Mouse (Mus musculus) neural tube, embryonic 13.5 days (tissue): ENCODE measurements around the gene Lrba. TPM values are rescaled to one million over a fixed set of nuclear protein-coding genes. Genes with fewer than 3 reads are reported as not detected.

Source experiments
- ATAC-seq: fragments of 200-750 bp; cut with Nextera tagmentation; 2 replicates; pipeline ENCODE4 v1.8.0; 2017; ENCODE audit warnings: low read depth, mild to moderate bottlenecking, moderate TSS enrichment, moderate library complexity
- H3K27ac ChIP-seq: fragments of 300-500 bp; sonication (generic); replicated peaks from 2 replicates; pipeline ENCODE4 v1.5.1; 2015; ENCODE audit warnings: moderate library complexity, mild to moderate bottlenecking, inconsistent platforms
- H3K27me3 ChIP-seq: fragments of 300-500 bp; sonication (generic); 2 replicates; pipeline ENCODE4 v1.6.1; 2015; ENCODE audit warnings: mild to moderate bottlenecking, inconsistent platforms
- H3K36me3 ChIP-seq: fragments of 300-500 bp; sonication (generic); 2 replicates; pipeline ENCODE4 v1.6.1; 2015; ENCODE audit warnings: mild to moderate bottlenecking, inconsistent platforms
- H3K4me1 ChIP-seq: fragments of 300-500 bp; sonication (generic); replicated peaks from 2 replicates; pipeline ENCODE4 v1.6.1; 2015; ENCODE audit warnings: inconsistent platforms
- H3K4me2 ChIP-seq: fragments of 300-500 bp; sonication (generic); 2 replicates; pipeline ENCODE4 v1.6.1; 2015; ENCODE audit warnings: inconsistent platforms, mild to moderate bottlenecking, moderate library complexity
- H3K4me3 ChIP-seq: fragments of 300-500 bp; sonication (generic); 2 replicates; pipeline ENCODE4 v1.5.1; 2015; ENCODE audit warnings: mild to moderate bottlenecking, inconsistent platforms
- H3K9ac ChIP-seq: fragments of 300-500 bp; sonication (generic); 2 replicates; pipeline ENCODE4 v1.6.1; 2015; ENCODE audit warnings: moderate library complexity, mild to moderate bottlenecking, inconsistent platforms
- H3K9me3 ChIP-seq: fragments of 300-500 bp; sonication (generic); 2 replicates; pipeline ENCODE4 v1.6.1; 2016; ENCODE audit warnings: inconsistent platforms
- WGBS: fragments of 180-500 bp; shearing (Covaris S2); methylation state at CpG from one replicate; pipeline ENCODE4 v1.1.7; 2015; 5-methylcytosine and 5-hydroxymethylcytosine counted together
- polyA plus RNA-seq: library from polyadenylated mRNA; unstranded; fragments of >200 nt; fragmentation: Nextera tagmentation; extraction: Ambion mirVana; gene quantifications from 2 replicates; pipeline ENCODE4 v1.2.1, GENCODE M21; 2015

Gene Lrba
- polyA plus RNA-seq, 1 experiment from 2014 or later: 5.9 TPM

DNA sequence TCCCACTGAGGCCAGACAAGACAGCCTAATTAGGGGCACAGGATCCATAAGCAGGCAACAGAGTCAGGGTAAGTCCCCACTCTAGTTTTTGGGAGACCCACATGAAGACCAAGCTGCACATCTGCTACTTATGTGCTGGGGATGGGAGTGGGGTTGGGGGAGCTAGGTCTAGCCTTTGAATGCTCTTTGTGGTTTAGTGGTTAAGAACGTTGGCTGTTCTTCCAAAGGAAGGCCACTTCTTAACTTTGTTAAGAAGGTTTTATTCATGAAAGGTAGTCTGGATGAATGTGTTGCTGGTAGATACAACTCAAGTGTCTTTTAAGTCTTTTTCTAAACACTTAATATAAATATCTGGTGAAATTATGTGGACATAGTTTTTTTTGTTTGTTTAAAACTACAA lies 51.2 kb downstream of the Lrba start:
- Histone ChIP-seq H3K36me3 (no peaks in the 10 kb centered on the region), H3K4me2 (no peak overlapping the region), H3K4me3 (no peak overlapping the region), H3K9ac (no peak overlapping the region), H3K27ac (no peak overlapping the region), H3K9me3 (no peaks in the 10 kb centered on the region), H3K27me3 (no peaks in the 10 kb centered on the region), H3K4me1 (no peaks in the 10 kb centered on the region)
- 82% methylated on average over 1 of the region's 1 CpGs for WGBS
- ATAC-seq: no peak

- H3K4me2 ChIP-seq: no peak overlapping the region
- no peak for ATAC-seq
- WGBS: 29% methylated on average over 8 of the region's 8 CpGs
- H3K36me3 ChIP-seq: no peaks in the 10 kb centered on the region
- no peak overlapping the region for H3K9ac ChIP-seq
- no peaks in the 10 kb centered on the region for H3K4me1 ChIP-seq
- H3K9me3 ChIP-seq: no peaks in the 10 kb centered on the region
- no peak overlapping the region for H3K27ac ChIP-seq
- H3K4me3 ChIP-seq: no peak overlapping the region
- H3K27me3 ChIP-seq: no peaks in the 10 kb centered on the region
Observed at GRCm38 (mm10) chr3:86291326-86291725, 66.8 kb downstream of the Lrba start.

DNA sequence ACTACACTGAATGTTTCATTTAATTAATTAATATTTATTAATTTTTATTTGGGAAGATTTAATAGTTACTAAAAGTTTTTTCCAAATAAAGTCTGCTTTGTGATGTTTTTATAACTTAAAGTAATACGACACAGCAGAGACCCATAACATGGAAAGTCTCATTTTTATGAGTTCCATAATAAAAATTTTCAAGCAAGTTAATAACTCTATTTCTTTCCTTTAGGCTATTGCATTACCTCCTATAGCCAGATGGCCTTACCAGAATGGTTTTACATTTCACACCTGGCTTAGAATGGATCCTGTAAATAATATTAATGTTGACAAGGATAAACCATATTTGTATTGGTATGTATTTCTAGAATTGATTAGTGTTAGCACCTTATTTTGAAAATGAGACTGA lies 70.4 kb downstream of the Lrba start:
- WGBS: 87% methylated on average over 1 of the region's 1 CpGs
- no peak overlapping the region for H3K27ac ChIP-seq
- H3K4me2 ChIP-seq: no peak overlapping the region
- H3K9ac ChIP-seq: no peak overlapping the region
- H3K4me3 ChIP-seq: no peak overlapping the region
- H3K36me3 ChIP-seq: no peaks in the 10 kb centered on the region
- ATAC-seq: no peak
- no peaks in the 10 kb centered on the region for H3K27me3 ChIP-seq
- H3K9me3 ChIP-seq: no peaks in the 10 kb centered on the region
- H3K4me1 ChIP-seq: no peaks in the 10 kb centered on the region

GRCm38 (mm10) chr3:86296214-86296613 lies 71.7 kb downstream of the Lrba start:
- Histone ChIP-seq H3K4me3 (no peak overlapping the region), H3K4me2 (no peak overlapping the region), H3K27me3 (no peaks in the 10 kb centered on the region), H3K9me3 (no peaks in the 10 kb centered on the region), H3K9ac (no peak overlapping the region), H3K36me3 (no peaks in the 10 kb centered on the region), H3K27ac (no peak overlapping the region), H3K4me1 (no peaks in the 10 kb centered on the region)
- 74% methylated on average over 8 of the region's 8 CpGs for WGBS
- ATAC-seq: no peak

GRCm38 (mm10) chr3:86308833-86309232 lies 84.4 kb downstream of the Lrba start:
- Histone ChIP-seq H3K4me2 (no peak overlapping the region), H3K9me3 (no peaks in the 10 kb centered on the region), H3K27ac (no peak overlapping the region), H3K27me3 (no peaks in the 10 kb centered on the region), H3K4me3 (no peak overlapping the region), H3K9ac (no peak overlapping the region), H3K36me3 (peaks cover 7% of the 10 kb centered on the region; the same call in 1 of the 2 replicates), H3K4me1 (no peaks in the 10 kb centered on the region)
- no peak for ATAC-seq
- WGBS: 71% methylated on average over 2 of the region's 2 CpGs

DNA sequence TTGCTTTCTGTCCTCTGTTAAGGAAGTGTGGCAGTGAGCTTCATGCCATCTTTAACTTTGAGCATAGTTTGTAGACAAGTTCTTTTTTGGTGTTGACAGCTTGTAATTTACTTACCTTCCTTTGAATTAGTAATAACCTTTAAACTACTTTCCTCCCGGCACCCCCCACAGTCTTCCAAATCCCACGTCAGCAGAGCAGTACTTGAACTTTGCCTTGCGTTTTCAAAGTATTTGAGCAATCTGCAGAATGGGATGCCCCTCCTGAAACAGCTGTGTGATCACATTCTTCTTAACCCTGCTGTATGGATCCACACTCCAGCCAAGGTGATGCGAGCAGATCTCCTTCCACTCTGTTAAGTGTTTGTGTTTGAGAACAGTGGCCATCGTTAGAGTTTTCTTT lies 85.7 kb downstream of the Lrba start:
- H3K4me3 ChIP-seq: no peak overlapping the region
- no peak overlapping the region for H3K27ac ChIP-seq
- H3K36me3 ChIP-seq: no peaks in the 10 kb centered on the region
- no peaks in the 10 kb centered on the region for H3K27me3 ChIP-seq
- no peak for ATAC-seq
- no peaks in the 10 kb centered on the region for H3K4me1 ChIP-seq
- H3K9ac ChIP-seq: no peak overlapping the region
- 62% methylated on average over 5 of the region's 5 CpGs for WGBS
- no peaks in the 10 kb centered on the region for H3K9me3 ChIP-seq
- H3K4me2 ChIP-seq: no peak overlapping the region

- Histone ChIP-seq H3K27me3 (no peaks in the 10 kb centered on the region), H3K4me2 (no peak overlapping the region), H3K9me3 (no peaks in the 10 kb centered on the region), H3K9ac (no peak overlapping the region), H3K4me3 (no peak overlapping the region), H3K27ac (no peak overlapping the region), H3K36me3 (no peaks in the 10 kb centered on the region), H3K4me1 (no peaks in the 10 kb centered on the region)
- WGBS: 50% methylated on average over 1 of the region's 1 CpGs
- no peak for ATAC-seq
Observed at GRCm38 (mm10) chr3:86311406-86311805, 86.9 kb downstream of the Lrba start.

DNA sequence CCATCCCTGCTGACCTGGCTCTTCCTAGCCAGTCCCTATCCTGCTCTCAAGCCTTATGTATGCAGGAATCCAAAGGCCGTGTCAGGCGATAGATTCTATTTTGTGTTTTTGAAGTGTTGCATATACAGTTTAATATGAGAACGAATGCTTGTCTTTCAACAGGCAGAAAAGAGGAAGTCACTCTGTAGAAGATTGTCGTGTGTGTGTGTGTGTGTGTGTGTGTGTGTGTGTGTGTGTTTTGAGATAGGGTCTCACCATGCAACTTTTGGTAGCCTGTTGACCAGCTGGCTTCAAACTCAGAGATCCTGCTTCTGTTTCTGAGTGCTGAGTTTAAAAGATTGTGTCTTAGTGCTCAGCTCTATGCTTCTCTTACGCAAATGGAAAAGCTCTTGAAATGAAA lies 93.2 kb downstream of the Lrba start:
- Histone ChIP-seq H3K4me1 (no peaks in the 10 kb centered on the region), H3K4me3 (no peak overlapping the region), H3K27ac (no peak overlapping the region), H3K4me2 (no peak overlapping the region), H3K27me3 (no peaks in the 10 kb centered on the region), H3K9me3 (no peaks in the 10 kb centered on the region), H3K36me3 (no peaks in the 10 kb centered on the region), H3K9ac (no peak overlapping the region)
- WGBS: 90% methylated on average over 5 of the region's 5 CpGs
- no peak for ATAC-seq

DNA sequence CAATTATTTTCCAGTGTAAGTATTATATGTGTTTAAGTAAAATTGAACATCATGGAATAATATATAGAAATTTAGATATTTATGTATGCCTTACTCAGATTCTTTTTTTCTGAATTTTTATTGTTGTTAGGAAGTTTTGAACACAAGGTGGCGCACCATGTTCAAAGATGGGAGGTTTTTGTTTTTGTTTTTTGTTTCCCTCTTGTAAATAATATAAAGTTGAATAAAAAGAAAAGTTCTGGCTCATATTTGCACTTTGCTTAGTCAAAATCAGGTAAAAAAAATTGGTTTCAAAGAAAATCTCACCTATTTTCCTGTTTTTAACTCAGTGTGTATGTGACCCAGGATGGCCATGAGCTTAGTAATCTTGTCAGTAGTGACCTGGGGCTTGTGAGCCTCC lies 104.1 kb downstream of the Lrba start:
- no peak overlapping the region for H3K4me3 ChIP-seq
- H3K4me1 ChIP-seq: no peaks in the 10 kb centered on the region

GRCm38 (mm10) chr3:86343261-86343660 lies 118.8 kb downstream of the Lrba start:
- 17% methylated on average over 5 of the region's 5 CpGs for WGBS
- no peak overlapping the region for H3K4me3 ChIP-seq
- no peak overlapping the region for H3K4me2 ChIP-seq
- no peak overlapping the region for H3K9ac ChIP-seq
- no peak overlapping the region for H3K27ac ChIP-seq
- no peaks in the 10 kb centered on the region for H3K9me3 ChIP-seq
- ATAC-seq: peak; percentile 53; the same call in 1 of the 2 replicates
- peaks cover 16% of the 10 kb centered on the region for H3K4me1 ChIP-seq
- H3K36me3 ChIP-seq: 0 out of 2 replicates have a peak, but pooled peaks cover 2% of the 10 kb centered on the region
- H3K27me3 ChIP-seq: no peaks in the 10 kb centered on the region

More for the DNA sequence above, 104.1 kb downstream of the Lrba start:
- Histone ChIP-seq H3K9me3 (no peaks in the 10 kb centered on the region), H3K9ac (no peak overlapping the region), H3K36me3 (no peaks in the 10 kb centered on the region), H3K27me3 (no peaks in the 10 kb centered on the region), H3K27ac (no peak overlapping the region), H3K4me2 (no peak overlapping the region)
- no peak for ATAC-seq
- 38% methylated on average over 1 of the region's 1 CpGs for WGBS

DNA sequence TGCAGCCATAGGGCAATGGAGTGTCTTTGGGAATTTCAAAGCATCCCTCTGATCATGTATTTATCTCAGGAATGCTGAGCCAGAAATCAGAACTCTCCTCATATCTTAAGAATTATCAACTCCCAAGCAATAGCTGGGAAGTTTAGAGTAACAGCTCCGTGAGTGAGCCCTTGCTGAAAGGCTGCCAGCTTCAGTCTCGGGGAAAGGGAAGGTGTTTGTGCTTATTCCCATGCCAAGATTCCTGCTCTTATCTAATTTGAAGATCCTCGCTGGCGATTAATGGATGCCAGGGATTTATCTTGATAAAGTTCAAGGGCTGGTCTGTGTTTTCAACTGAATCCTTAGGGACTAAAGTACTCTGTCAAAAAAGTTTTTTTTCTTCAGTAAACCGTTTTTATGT lies 138.0 kb downstream of the Lrba start:
- no peaks in the 10 kb centered on the region for H3K27me3 ChIP-seq
- no peak for ATAC-seq
- H3K27ac ChIP-seq: no peak overlapping the region
- no peaks in the 10 kb centered on the region for H3K4me1 ChIP-seq
- WGBS: 71% methylated on average over 5 of the region's 5 CpGs
- no peaks in the 10 kb centered on the region for H3K9me3 ChIP-seq
- H3K4me2 ChIP-seq: no peak overlapping the region
- no peak overlapping the region for H3K9ac ChIP-seq
- no peak overlapping the region for H3K4me3 ChIP-seq
- no peaks in the 10 kb centered on the region for H3K36me3 ChIP-seq

DNA sequence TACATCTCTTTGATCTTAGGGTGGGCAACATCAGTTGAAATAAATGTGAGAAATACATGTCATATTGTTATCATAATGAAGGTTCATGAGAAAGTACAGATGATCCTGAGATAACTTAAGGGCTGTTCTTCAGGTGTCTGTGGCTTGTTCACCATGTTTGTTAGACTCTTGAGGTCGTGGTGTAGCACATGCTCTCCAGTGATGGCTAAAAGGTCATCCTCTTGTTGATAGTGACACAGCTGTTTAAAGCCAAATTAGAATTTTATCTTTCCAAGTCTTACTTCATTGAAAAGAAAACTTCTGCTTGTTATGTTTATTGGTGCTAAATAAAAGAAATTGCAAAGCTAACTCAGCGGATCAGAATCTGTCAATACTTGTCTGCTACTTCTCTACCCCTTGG lies 147.0 kb downstream of the Lrba start:
- H3K27me3 ChIP-seq: no peaks in the 10 kb centered on the region
- H3K4me3 ChIP-seq: no peak overlapping the region
- no peak overlapping the region for H3K9ac ChIP-seq
- 76% methylated on average over 2 of the region's 2 CpGs for WGBS
- no peak overlapping the region for H3K27ac ChIP-seq
- H3K4me2 ChIP-seq: no peak overlapping the region
- no peaks in the 10 kb centered on the region for H3K4me1 ChIP-seq
- no peak for ATAC-seq
- H3K9me3 ChIP-seq: no peaks in the 10 kb centered on the region
- H3K36me3 ChIP-seq: no peaks in the 10 kb centered on the region

DNA sequence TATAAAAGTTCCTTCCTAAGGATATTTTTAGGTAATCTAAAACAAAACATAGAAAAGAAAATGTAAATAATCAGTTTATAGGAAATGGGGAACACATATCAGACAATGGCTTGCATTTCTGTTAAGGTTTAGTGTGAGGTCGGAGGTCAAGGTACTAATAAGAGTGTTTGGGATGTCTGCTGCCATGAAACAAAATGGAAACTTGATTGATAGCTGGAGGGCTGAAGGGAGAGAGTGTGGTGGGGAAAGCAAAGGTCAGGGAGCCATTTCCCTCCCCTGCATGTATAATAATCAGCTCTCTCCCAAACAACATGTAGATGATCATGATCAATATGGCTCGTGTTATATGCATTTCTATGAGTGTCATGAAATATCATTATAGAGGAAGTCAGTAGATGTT lies 150.8 kb downstream of the Lrba start:
- Histone ChIP-seq H3K9ac (no peak overlapping the region), H3K4me3 (no peak overlapping the region), H3K9me3 (no peaks in the 10 kb centered on the region), H3K36me3 (no peaks in the 10 kb centered on the region), H3K4me1 (no peaks in the 10 kb centered on the region), H3K4me2 (no peak overlapping the region), H3K27ac (no peak overlapping the region), H3K27me3 (no peaks in the 10 kb centered on the region)
- WGBS: 73% methylated on average over 2 of the region's 2 CpGs
- ATAC-seq: no peak
